In genomic region chr5:119958942-119959341, GRCm38 (mm10) we compare ENCODE assay signal across 11 mouse cellular contexts.
DNase-seq lines count a peak whose midpoint lies in the region; ATAC-seq and TF ChIP-seq lines count a peak whose summit lies in the region.
"Had no signal": no experiment of that assay in that cellular context is flagged by ENCODE, and none has a peak within 500 bp of the region (broad histone marks: within the 10 kb centered on the region; RNA-seq: fewer than 3 reads in every experiment).

No protein-coding gene starts in this region.

- TF ChIP-seq CTCF in E14TG2a.4 (conservative IDR thresholded peaks at IDR 0.05; ENCODE audit: low read length) = no peak
- TF ChIP-seq CTCF in intestine, postnatal 0 days (IDR thresholded peaks at IDR 0.05; ENCODE audit: low read depth) = no peak

- 10% methylated on average over 14 of the region's 14 CpGs for whole genome bisulfite sequencing in kidney, embryonic 15.5 days
- 12% methylated on average over 14 of the region's 14 CpGs for WGBS in intestine, postnatal 0 days

- no peaks in the 10 kb centered on the region for H3K9me3 ChIP-seq in kidney, embryonic 15.5 days (replicated peaks)
- no peaks in the 10 kb centered on the region for H3K9me3 ChIP-seq in E14TG2a.4 (ENCODE audit: low read length)
- no peaks in the 10 kb centered on the region for H3K9me3 ChIP-seq in intestine, postnatal 0 days (ENCODE audit: control insufficient read depth)

- H3K4me2 ChIP-seq in kidney, embryonic 15.5 days = peak overlapping the region; percentile 44
- H3K4me2 ChIP-seq in intestine, postnatal 0 days (replicated peaks; ENCODE audit: low read depth) = 0 out of 2 replicates have a peak overlapping the region, but pooled peaks have one; percentile 35

- no peak overlapping the region for H3K4me3 ChIP-seq in kidney, embryonic 15.5 days (replicated peaks)
- 0 out of 2 replicates have a peak overlapping the region, but pooled peaks have one; percentile 23 for H3K4me3 ChIP-seq in E14TG2a.4 (replicated peaks; ENCODE audit: low read length)
- no peak overlapping the region for H3K4me3 ChIP-seq in intestine, postnatal 0 days (ENCODE audit: low read depth, low read length)
- H3K4me3 ChIP-seq: gastrocnemius, adult 2 months had no signal

- peaks cover 32% of the 10 kb centered on the region for H3K27me3 ChIP-seq in kidney, embryonic 15.5 days
- H3K27me3 ChIP-seq in E14TG2a.4 (ENCODE audit: insufficient read depth, low read length) = no peaks in the 10 kb centered on the region
- H3K27me3 ChIP-seq in intestine, postnatal 0 days (replicated peaks; ENCODE audit: control insufficient read depth, insufficient read depth, low read length) = no peaks in the 10 kb centered on the region

- H3K27ac ChIP-seq in kidney, embryonic 15.5 days = no peak overlapping the region
- no peak overlapping the region for H3K27ac ChIP-seq in intestine, postnatal 0 days (ENCODE audit: low read depth, low read length)
- H3K27ac ChIP-seq: gastrocnemius, adult 2 months had no signal

- H3K4me1 ChIP-seq in kidney, embryonic 15.5 days = peaks cover 13% of the 10 kb centered on the region
- peaks cover 2% of the 10 kb centered on the region; the same call in 1 of the 2 replicates for H3K4me1 ChIP-seq in E14TG2a.4 (replicated peaks; ENCODE audit: low read depth, low read length)
- no peaks in the 10 kb centered on the region for H3K4me1 ChIP-seq in intestine, postnatal 0 days (replicated peaks; ENCODE audit: control insufficient read depth, insufficient read depth, low read length)

- peak; percentile 7 for DNase-seq in adrenal gland, postnatal 14 days
- no peak for DNase-seq in adrenal gland, postnatal 25 days
- no peak for DNase-seq in kidney, adult 9 months
- DNase-seq in thymus, postnatal 0 days (ENCODE audit: low spot score) = no peak
- DNase-seq in spleen, adult 12 weeks (ENCODE audit: low spot score) = no peak
- DNase-seq: cerebellum, postnatal 10 days; gastrocnemius, adult 2 months; lung, postnatal 14 days had no signal

- H3K36me3 ChIP-seq in kidney, embryonic 15.5 days = no peaks in the 10 kb centered on the region
- no peaks in the 10 kb centered on the region for H3K36me3 ChIP-seq in E14TG2a.4 (ENCODE audit: insufficient read depth, low read length)
- H3K36me3 ChIP-seq in intestine, postnatal 0 days (ENCODE audit: control insufficient read depth, insufficient read depth) = no peaks in the 10 kb centered on the region

- no peak for ATAC-seq in kidney, embryonic 15.5 days (replicated peaks; ENCODE audit: low FRiP score)
- no peak for ATAC-seq in intestine, postnatal 0 days

- no peak overlapping the region for H3K9ac ChIP-seq in kidney, embryonic 15.5 days
- H3K9ac ChIP-seq in intestine, postnatal 0 days (ENCODE audit: low read depth, low read length) = no peak overlapping the region
